Mouse (Mus musculus) CD4-positive, CD25-positive, alpha-beta regulatory T cell, adult 9 weeks (primary cell): Measurements from ENCODE around the gene Rc3h2. TPM values are rescaled to one million over a fixed set of nuclear protein-coding genes. Genes with fewer than 3 reads are reported as not detected.

Experiments
- polyA plus RNA-seq: library from polyadenylated mRNA; unstranded; fragments of 100-300 nt; shearing (Covaris generic); gene quantifications from one replicate; pipeline ENCODE4 v1.2.1, GENCODE M21; 2017

Rc3h2 gene
- polyA plus RNA-seq = 18.7 TPM

DNA sequence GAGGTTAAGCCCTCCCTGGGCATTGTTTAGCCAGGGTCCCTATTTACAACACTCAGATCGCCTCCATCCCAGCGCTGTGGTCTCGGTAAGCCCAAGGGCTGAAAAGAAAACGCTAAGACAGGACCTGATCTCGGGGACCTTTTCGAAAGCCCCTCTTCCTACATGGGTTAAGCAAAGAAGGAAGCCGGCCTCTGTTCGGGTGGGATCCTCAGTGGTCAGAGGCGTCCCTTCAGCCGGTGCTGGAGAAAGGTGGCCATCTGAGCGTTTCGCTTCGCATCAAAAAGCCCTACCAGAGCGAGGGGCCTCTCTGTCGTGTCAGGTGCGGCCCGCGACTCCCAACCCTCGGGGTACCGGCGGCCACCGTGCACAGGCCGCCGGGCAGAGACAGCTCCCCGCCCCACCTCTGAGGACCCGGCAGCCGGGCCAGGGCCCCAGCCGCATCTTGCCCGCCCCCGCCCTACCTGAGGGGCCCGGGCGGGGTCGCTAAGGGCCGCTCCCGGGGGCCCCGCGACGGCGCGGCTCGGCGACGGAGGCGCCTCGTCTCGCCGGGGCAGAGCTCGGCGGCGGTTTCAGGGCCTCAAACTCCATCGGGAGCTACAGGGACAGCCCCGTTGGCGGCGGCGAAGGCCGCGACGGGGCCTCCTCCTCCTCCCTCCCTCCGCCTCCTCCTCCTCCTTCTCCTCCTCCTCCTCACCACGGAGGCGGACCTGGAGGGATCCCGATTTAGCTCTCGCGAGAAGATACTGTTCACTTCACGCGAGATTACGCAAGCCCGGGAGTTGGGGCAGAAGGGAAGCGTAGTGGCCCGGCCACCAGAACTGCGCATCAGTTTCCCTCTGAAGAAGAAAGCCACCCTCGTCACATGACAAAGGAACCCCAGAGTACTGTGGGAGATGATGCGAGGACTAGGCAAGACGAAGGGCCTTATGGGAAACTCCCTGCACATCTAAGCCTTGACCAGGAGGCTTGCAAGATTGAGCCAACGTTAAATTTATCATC, at the start of gene Rc3h2:
Gene Rc3h2 (minus strand): TSS at position 598 of the 999 bp plus-strand sequence.

DNA sequence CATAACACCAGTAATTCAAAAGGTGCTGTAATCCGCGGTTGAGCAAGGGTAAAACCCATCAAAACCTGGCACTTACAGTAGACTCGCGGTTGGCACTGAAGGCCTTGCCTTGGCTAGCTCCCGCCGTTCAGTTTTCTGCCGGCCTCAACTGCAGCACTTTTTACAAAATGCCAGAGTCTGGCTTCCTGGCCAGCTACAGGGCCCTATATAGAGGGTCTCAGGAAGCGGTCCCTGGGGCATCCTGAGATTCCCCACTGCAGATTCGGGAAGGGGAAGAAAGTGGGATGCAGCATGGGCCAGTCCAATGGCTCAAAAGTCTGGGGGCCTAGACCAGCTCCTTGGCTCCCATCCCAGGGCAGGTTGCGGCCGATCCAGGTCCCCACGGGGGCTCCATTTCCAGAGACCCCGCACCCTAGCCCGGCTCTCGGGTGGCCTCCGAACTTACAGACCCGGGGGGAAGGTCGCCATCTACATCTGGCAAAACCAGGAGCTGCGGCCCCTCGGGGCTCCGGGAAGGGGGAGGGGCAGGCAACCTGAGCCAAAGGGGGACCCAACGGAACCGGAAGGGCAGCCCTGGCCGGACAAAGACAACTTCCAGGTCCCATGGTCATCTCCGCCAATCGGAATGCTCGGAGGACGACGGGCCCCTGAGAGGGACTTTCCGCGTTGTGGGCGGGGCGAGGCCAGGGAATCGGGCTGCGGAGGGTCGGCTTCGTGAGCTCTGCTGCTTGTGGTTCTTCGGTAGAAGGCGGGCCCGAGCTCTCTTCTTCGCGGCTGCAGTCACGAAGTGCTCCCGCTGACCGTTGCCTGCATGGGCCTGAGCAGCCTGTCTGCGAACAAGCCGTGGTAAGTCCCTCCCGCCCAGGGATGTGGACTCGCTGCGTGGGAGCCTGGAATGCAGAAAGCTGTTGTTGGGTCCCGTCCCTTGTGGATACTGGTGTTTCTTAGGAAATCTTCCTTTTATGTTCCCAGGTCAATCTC, 20.2 kb upstream of the Rc3h2 start, which contains the start of the genes Zbtb26, Zbtb6 and Rabgap1:
Gene Zbtb26 (minus strand): TSS at position 525 of the 981 bp plus-strand sequence.
Gene Zbtb6 (minus strand): TSS at position 561 of the 981 bp plus-strand sequence.
Gene Rabgap1 (plus strand): TSS at position 669 of the 981 bp plus-strand sequence.

DNA sequence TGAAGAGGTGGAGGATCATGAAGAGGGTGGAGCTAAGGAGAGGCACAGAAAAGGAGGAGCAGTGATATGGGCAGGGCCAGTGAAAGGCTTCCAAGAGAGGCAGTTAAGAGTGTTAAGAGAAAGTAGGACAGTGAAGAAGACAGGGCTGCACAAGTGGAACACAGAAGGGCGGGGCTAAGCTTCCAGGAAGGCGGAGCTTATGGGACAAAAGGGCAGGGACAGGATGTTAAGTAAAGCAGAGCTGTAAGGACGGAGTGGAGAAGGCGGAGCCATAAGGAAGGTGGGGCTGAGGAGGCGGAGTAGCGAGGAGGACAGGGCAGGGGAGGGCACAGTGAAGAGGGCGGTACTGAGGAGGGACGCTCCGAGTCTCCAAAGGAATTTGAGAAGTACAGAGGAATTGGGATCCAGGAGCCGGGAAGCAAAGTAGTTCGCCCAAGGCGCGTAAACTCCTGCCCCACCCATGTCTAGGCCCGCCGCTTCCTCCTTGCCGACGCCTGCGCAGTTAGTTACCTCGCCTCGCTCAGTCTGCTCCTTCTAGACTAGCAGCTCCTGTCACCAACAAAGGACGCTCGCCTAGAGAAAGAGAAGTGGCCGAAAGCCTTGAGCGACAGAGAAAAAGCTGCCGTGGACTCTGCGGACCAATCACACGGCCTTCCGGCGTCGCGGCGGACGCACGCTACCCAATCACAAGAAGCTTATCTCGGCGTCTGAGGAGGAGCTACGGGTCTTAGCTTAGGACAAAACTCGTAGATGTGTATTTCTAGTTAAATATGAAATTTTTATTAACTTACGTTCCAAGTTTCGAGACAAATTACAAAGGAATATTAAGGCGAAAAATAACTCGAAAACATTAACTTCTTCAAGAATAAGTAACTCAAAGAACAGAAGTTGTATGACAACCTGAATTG, 63.8 kb downstream of the Rc3h2 start, which contains the start of gene Pdcl:
Gene Pdcl (minus strand): TSS at position 700 of the 908 bp plus-strand sequence.

DNA sequence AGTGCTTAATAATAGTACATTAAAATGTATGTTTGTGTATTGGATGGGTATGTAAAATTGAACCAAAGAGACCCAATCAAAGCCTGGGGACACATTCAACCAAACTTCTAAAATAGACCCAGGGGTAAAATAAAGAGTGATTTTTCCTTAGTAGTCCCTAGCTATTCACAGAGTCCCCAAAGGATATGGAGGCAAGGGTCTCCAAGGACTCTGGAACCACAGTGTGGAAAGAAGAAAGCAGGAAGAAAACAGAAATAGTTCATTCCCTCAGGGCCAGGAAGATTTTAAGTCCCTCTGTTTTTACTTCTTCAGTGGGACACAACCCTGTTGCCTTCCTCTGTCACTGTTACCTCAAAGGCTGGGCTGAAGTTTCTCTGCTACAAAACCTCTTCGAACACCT, 96.5 kb downstream of the Rc3h2 start, which contains the start of gene Olfr368:
Gene Olfr368 (plus strand): TSS at position 301 of the 400 bp plus-strand sequence.

Other genes starting within 250 kb of the Rc3h2 start
- gene Olfr365, start 234.7 kb downstream of the Rc3h2 start, polyA plus RNA-seq = not detected
- gene Olfr366, start 211.3 kb downstream of the Rc3h2 start, polyA plus RNA-seq = not detected
- not detected for gene Olfr368, start 96.4 kb downstream of the Rc3h2 start, polyA plus RNA-seq
- gene Pdcl, start 63.6 kb downstream of the Rc3h2 start, polyA plus RNA-seq = 35.6 TPM
- gene Zbtb26, start 20.2 kb upstream of the Rc3h2 start, polyA plus RNA-seq = 6.0 TPM
- 7.5 TPM for gene Zbtb6, start 20.3 kb upstream of the Rc3h2 start, polyA plus RNA-seq
- gene Rabgap1, start 20.4 kb upstream of the Rc3h2 start, polyA plus RNA-seq = 87.5 TPM
- 2.1 TPM for gene Gpr21, start 93.4 kb upstream of the Rc3h2 start, polyA plus RNA-seq